Mouse (Mus musculus) intestine, embryonic 15.5 days (tissue): ENCODE data around the gene Tfip11. TPM values are rescaled to one million over a fixed set of nuclear protein-coding genes. Genes with fewer than 3 reads are reported as not detected.
"Not testable (repeated sequence)": the region's sequence is repeated elsewhere in the genome, so short reads cannot be mapped to it uniquely, and the experiment has no call there.

Experiments
- ATAC-seq: fragments of 200-750 bp; cut with Nextera tagmentation; 2 replicates; pipeline ENCODE4 v1.8.0; 2017; ENCODE audit warnings: moderate TSS enrichment, moderate library complexity
- H3K27ac ChIP-seq: fragments of 300-500 bp; sonication (generic); 2 replicates; pipeline ENCODE4 v1.5.1; 2015; ENCODE audit warnings: mild to moderate bottlenecking, inconsistent platforms
- H3K27me3 ChIP-seq: fragments of 300-500 bp; sonication (generic); replicated peaks from 2 replicates; pipeline ENCODE4 v1.6.1; 2015; ENCODE audit warnings: inconsistent platforms
- H3K36me3 ChIP-seq: fragments of 300-500 bp; sonication (generic); 2 replicates; pipeline ENCODE4 v1.6.1; 2015; ENCODE audit warnings: inconsistent platforms
- H3K4me1 ChIP-seq: fragments of 300-500 bp; sonication (generic); replicated peaks from 2 replicates; pipeline ENCODE4 v1.6.1; 2015; ENCODE audit warnings: inconsistent platforms
- H3K4me2 ChIP-seq: fragments of 300-500 bp; sonication (generic); replicated peaks from 2 replicates; pipeline ENCODE4 v1.6.1; 2015; ENCODE audit warnings: mild to moderate bottlenecking, inconsistent platforms
- H3K4me3 ChIP-seq: fragments of 300-500 bp; sonication (generic); replicated peaks from 2 replicates; pipeline ENCODE4 v1.5.1; 2015; ENCODE audit warnings: inconsistent platforms
- H3K9ac ChIP-seq: fragments of 300-500 bp; sonication (generic); 2 replicates; pipeline ENCODE4 v1.6.1; 2015; ENCODE audit warnings: inconsistent platforms
- H3K9me3 ChIP-seq: fragments of 300-500 bp; sonication (generic); 2 replicates; pipeline ENCODE4 v1.6.1; 2016; ENCODE audit warnings: inconsistent platforms
- WGBS: fragments of 180-500 bp; shearing (Covaris S2); methylation state at CpG from one replicate; pipeline ENCODE4 v1.1.7; 2015; 5-methylcytosine and 5-hydroxymethylcytosine counted together
- polyA plus RNA-seq: library from polyadenylated mRNA; unstranded; fragments of >200 nt; fragmentation: Nextera tagmentation; extraction: Ambion mirVana; gene quantifications from 2 replicates; pipeline ENCODE4 v1.2.1, GENCODE M21; 2015

Tfip11 gene
- polyA plus RNA-seq, 1 experiment from 2014 or later = 25.5 TPM

DNA sequence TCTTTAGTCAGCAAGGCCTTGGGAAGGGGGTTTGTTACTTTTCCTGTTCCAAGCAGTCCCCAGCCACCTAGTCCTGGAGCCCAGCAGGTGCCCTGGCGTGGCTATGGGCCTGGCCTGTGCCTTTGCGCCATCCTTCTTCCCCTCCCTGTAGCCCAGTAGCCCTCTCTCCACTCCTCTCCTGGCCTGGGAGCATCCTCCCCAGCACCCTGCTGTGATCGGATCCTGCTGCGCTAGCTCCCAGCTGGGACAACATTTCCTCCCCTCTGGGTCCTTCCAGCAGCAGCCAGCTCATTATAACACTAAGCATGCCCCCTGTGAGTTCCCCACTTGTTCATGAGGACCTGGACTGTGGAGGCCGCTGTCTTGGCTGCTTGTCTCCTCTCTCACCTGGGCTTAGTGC, 20.3 kb upstream of the Tfip11 start:
- 88% methylated on average over 5 of the region's 5 CpGs for WGBS

DNA sequence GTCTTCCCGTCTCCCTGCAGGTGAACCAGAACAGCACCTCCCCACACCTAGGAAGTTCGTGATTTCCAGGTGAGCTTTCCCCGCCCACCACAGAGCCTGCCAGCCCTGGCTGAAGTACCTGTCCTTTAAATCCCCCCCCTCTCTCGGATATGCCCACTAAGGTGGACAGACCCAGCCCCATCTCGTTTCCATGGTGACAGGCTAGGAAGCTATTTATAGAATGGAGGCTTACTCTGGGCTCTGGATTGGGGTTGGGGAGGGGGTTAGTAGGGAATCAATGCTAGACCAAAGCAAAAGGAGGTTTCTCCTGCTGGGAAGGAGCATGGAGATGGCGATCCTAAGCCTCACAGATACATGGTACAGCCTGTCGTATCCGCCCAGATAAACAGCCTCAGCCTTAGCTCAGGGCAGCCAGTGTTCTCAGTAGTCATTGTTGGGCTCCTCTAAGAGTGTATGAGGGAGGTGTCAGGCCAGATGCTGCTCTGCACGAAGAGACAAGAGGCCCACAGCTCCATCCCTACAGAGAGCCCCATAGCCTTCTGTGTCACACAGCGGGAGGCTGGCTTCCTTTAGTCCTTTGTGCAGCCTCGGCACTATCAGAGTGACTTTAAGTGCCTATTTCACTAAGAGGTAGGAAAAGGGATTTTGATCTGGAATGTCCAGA, 12.8 kb upstream of the Tfip11 start:
- Histone ChIP-seq H3K27me3 (no peaks in the 10 kb centered on the region), H3K27ac (no peak overlapping the region), H3K4me2 (no peak overlapping the region), H3K36me3 (peaks cover 9% of the 10 kb centered on the region; the same call in 1 of the 2 replicates), H3K4me1 (no peaks in the 10 kb centered on the region), H3K9ac (no peak overlapping the region), H3K9me3 (no peaks in the 10 kb centered on the region), H3K4me3 (no peak overlapping the region)
- no peak for ATAC-seq
- WGBS = 76% methylated on average over 11 of the region's 11 CpGs

More for the DNA sequence above, 20.3 kb upstream of the Tfip11 start:
- Histone ChIP-seq H3K4me1 (peaks cover 11% of the 10 kb centered on the region; the same call in 1 of the 2 replicates), H3K9ac (no peak overlapping the region), H3K4me2 (no peak overlapping the region), H3K4me3 (no peak overlapping the region), H3K9me3 (no peaks in the 10 kb centered on the region), H3K27me3 (no peaks in the 10 kb centered on the region), H3K27ac (no peak overlapping the region), H3K36me3 (peaks cover 11% of the 10 kb centered on the region)
- no peak for ATAC-seq

DNA sequence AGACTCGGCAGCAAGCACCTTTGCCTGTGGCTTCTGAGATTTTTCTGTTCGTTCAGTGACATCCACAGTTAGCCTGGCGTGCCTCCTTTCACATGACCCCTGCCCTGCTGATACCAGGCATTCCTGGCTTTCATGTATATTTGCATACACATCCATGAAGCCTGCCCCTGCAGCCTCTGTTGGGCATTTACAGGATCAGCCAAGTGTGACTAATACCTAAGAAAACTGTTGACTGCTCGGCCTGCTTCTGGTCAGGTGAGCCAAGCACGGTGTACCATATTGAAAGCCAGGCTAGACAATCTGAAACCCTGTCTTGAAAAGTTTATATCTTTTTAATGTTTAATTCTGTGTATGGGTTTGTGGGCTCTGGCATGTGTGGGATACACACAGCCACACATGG, 9.7 kb upstream of the Tfip11 start:
- Histone ChIP-seq H3K4me1 (no peaks in the 10 kb centered on the region), H3K4me2 (no peak overlapping the region), H3K9ac (no peak overlapping the region), H3K36me3 (0 out of 2 replicates have a peak, but pooled peaks cover 3% of the 10 kb centered on the region), H3K27ac (no peak overlapping the region), H3K9me3 (no peaks in the 10 kb centered on the region), H3K4me3 (no peak overlapping the region), H3K27me3 (no peaks in the 10 kb centered on the region)
- whole genome bisulfite sequencing = 84% methylated on average over 5 of the region's 5 CpGs
- no peak for ATAC-seq

DNA sequence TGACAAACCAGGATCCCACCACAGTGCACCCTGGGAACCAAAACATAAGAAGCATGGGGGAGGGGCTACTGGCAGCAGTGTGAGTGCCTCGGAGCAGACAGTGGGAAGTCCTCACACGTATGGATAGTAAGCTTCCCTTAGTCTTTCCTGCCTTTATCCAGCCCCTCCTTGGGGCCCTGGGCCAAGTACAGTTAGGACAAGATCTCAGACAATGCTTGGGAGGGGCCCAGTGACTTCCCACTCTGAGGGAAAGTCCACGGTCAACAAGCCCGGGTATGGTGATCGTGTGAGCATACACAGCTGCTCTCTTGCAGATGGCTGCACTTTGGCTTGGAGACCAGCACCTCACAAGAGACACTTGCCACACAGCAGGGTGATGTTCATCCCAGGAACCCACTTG, 8.8 kb upstream of the Tfip11 start:
- 47% methylated on average over 5 of the region's 5 CpGs for WGBS
- Histone ChIP-seq H3K9ac (no peak overlapping the region), H3K9me3 (no peaks in the 10 kb centered on the region), H3K4me3 (no peak overlapping the region), H3K4me2 (no peak overlapping the region), H3K4me1 (no peaks in the 10 kb centered on the region), H3K27me3 (no peaks in the 10 kb centered on the region), H3K27ac (no peak overlapping the region), H3K36me3 (0 out of 2 replicates have a peak, but pooled peaks cover 3% of the 10 kb centered on the region)
- ATAC-seq = no peak

DNA sequence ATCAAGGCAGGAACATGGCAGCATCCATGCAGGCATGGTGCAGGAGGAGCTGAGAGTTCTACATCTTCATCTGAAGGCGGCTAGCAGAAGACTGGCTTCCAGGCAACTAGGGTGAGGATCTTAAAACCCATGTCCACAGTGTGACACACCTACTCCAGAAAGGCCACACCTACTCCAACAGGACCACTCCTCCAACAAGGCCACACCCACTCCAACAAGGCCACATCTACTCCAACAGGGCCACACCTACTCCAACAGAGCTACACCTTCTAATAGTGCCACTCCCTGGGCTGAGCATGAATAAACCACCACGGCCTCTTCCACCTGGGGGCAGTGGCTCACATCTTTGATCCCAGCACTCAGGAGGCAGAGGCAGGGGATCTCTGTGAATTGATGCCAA, 6.8 kb upstream of the Tfip11 start:
- H3K9me3 ChIP-seq, H3K36me3 ChIP-seq, H3K4me3 ChIP-seq, H3K27me3 ChIP-seq, H3K4me2 ChIP-seq, H3K9ac ChIP-seq, H3K4me1 ChIP-seq, H3K27ac ChIP-seq: not testable (repeated sequence)
- ATAC-seq = peak; percentile 71
- 60% methylated on average over 2 of the region's 2 CpGs for WGBS

DNA sequence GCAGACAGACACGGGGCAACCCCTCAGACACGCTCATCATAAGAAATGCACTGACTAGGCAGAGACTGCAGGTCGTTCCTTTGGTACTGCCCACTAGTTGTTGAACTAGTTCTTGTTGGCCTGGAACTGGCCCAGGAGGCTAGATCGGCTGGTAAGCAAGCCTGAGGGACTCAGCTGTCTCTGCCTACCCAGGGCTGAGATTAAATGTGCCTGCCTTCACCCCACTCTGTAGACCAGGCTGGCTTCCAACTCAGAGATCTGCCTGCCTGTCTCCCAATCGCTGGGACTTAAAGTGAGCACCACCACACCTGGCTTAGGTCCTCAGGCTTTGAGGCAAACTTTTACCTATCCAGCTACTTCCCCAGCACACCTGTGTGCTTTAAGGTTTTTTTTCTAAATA, 5.8 kb upstream of the Tfip11 start:
- Histone ChIP-seq H3K4me1 (0 out of 2 replicates have a peak, but pooled peaks cover 3% of the 10 kb centered on the region), H3K36me3 (0 out of 2 replicates have a peak, but pooled peaks cover 3% of the 10 kb centered on the region), H3K4me2 (no peak overlapping the region), H3K27ac (no peak overlapping the region), H3K9ac (no peak overlapping the region), H3K9me3 (no peaks in the 10 kb centered on the region), H3K4me3 (no peak overlapping the region), H3K27me3 (no peaks in the 10 kb centered on the region)
- WGBS = 81% methylated on average over 5 of the region's 5 CpGs
- no peak for ATAC-seq

DNA sequence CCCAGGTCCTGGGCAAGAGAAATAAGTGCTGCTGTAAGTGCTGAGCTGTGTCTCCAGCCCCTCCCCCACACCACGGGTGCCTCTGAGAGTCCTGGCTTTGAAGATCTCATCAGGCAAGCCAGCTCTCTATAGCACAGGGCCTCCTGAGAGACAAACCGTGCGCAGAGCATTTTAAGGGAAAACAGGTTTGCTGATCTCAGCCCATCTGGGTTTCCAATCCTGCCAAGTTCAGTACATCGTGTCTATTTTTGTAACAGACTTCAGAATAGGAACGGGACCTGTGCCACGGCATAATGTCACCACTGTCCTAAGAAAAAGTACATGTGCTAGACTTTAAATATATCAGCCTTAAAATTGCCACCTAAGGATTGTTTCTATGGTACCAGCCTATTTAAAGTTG, 5.2 kb upstream of the Tfip11 start:
- H3K9me3 ChIP-seq = no peaks in the 10 kb centered on the region
- H3K4me1 ChIP-seq = 0 out of 2 replicates have a peak, but pooled peaks cover 5% of the 10 kb centered on the region
- no peaks in the 10 kb centered on the region for H3K27me3 ChIP-seq
- 73% methylated on average over 6 of the region's 6 CpGs for WGBS
- no peak for ATAC-seq
- no peak overlapping the region for H3K27ac ChIP-seq
- H3K9ac ChIP-seq = no peak overlapping the region
- no peaks in the 10 kb centered on the region for H3K36me3 ChIP-seq
- H3K4me2 ChIP-seq = no peak overlapping the region
- H3K4me3 ChIP-seq = no peak overlapping the region

DNA sequence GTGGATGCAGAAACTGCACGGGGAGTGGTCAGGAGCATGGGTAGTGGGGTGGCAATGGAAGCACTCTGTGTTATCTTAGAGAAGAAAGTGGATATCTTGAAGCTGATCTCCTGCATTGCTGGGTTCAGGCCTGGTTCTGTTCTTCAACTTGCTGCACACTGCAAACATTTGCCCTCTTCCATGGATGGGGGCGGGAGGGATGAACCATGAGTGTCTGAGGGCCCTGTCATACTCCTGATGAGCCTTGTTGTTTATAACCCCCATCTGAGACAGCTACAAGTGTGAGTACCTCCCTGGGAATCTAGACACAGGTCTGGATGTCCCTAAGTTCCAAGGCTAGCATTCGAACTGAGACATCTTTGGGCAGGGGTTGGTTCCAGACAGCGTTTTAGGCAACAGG, 4.8 kb upstream of the Tfip11 start:
- Histone ChIP-seq H3K9ac (no peak overlapping the region), H3K4me3 (no peak overlapping the region), H3K4me2 (no peak overlapping the region), H3K27me3 (no peaks in the 10 kb centered on the region), H3K36me3 (no peaks in the 10 kb centered on the region), H3K27ac (no peak overlapping the region), H3K9me3 (no peaks in the 10 kb centered on the region), H3K4me1 (0 out of 2 replicates have a peak, but pooled peaks cover 5% of the 10 kb centered on the region)
- ATAC-seq = no peak
- WGBS = 75% methylated on average over 4 of the region's 4 CpGs

DNA sequence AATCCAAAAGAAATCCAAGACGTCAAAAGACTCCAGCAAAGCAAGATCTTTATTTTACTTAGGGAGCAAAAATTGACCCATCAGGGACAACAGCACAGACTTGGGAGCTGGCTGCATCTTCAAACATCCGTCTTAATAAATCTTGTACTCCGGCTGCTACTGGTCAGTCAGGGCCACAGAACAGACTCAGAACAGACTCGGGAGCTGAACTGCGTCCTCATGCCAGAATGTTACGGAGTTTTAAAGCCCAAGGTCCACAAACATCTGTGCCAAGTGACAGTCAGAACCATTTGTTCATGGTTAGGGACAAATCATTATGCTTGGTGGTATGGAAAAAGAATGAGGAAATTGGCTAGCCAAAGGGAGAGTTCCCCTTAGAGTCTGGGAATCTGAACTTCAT, 2.9 kb upstream of the Tfip11 start:
- Histone ChIP-seq H3K27ac (no peak overlapping the region), H3K36me3 (0 out of 2 replicates have a peak, but pooled peaks cover 5% of the 10 kb centered on the region), H3K27me3 (no peaks in the 10 kb centered on the region), H3K4me2 (no peak overlapping the region), H3K4me1 (peaks cover 10% of the 10 kb centered on the region), H3K9ac (no peak overlapping the region), H3K9me3 (no peaks in the 10 kb centered on the region), H3K4me3 (no peak overlapping the region)
- ATAC-seq = no peak
- 87% methylated on average over 6 of the region's 6 CpGs for WGBS

DNA sequence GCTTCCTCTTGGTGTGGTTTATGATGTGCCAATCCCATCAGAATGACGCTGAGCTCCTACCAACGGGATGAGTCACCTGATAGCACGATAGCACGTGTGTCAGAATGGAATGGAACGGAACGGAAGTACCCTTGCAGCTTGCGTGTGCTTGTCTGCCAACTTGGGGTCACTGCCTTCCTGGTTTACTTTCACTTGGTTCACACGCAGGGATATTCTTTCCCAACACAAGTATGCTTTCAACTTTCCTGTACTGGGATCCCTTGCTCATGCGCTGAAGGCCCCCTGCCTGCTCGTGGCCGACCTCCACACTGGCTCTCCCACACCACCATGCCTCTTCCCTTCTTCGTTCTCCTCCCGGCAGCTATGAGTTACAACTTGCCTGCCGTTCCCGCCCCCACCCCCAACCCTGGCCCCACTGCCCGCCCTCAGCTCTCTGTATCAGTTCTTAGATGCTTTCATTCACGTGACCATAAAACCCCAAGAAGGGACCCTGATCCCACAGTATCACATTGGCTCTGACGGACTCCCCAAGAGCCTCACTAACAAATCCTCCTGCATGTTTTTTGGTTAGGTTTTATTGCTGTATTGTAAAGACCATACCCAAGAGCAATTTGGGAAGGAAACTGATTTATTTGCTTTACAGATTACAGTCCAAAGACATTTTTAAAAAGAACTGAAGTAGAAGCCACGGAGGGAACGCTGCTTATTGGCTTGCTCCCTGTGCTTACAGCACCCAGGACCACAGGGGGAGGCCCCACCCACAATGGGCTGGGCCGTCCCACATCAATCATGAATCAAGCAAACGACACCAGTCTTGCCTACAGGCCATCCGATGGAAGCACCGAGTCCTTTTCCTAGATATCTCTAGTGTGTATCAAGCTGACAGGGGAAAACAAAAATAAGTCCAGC, 1.3 kb upstream of the Tfip11 start:
- 12% methylated on average over 24 of the region's 24 CpGs for WGBS
- peak overlapping the region; percentile 92 for H3K4me3 ChIP-seq
- ATAC-seq = peak; percentile 81
- no peak overlapping the region for H3K9ac ChIP-seq
- H3K27me3 ChIP-seq = no peaks in the 10 kb centered on the region
- H3K36me3 ChIP-seq = peaks cover 10% of the 10 kb centered on the region
- H3K4me1 ChIP-seq = peaks cover 10% of the 10 kb centered on the region
- H3K9me3 ChIP-seq = no peaks in the 10 kb centered on the region
- H3K4me2 ChIP-seq = peak overlapping the region; percentile 60
- H3K27ac ChIP-seq = peak overlapping the region; percentile 83

DNA sequence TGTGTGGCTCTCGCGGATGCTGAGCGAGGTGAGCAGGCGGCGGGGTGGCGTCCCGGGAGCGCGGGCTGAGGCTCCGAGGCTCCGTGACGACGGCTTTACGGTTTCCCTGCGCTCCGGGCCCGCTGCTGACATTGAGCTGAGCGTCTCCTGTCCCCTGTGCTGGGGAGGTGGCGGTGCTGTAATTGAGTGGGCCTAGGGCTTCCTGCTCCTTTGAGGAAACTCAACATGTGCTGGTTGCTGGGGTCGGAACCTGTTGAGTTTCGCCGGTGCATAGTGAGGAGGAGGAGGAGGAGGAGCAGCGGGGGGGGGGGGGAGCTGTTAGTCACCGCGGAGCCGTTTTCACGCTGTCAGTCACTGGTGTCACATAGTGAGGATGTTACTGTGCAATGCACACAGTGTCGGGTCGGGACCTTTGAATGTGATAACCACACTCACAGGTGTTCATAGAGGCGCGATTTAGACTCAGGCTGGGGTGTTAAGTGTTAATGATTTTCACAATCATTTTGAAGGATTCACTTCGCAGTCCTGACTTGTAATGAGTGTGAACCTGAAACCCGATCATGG, 370 bp downstream of the Tfip11 start:
- peak; percentile 39 for ATAC-seq
- peak overlapping the region; percentile 60 for H3K4me2 ChIP-seq
- H3K9me3 ChIP-seq = no peaks in the 10 kb centered on the region
- WGBS = 1% methylated on average over 33 of the region's 33 CpGs
- peaks cover 23% of the 10 kb centered on the region for H3K36me3 ChIP-seq
- H3K27ac ChIP-seq = no peak overlapping the region
- H3K27me3 ChIP-seq = no peaks in the 10 kb centered on the region
- H3K9ac ChIP-seq = peak overlapping the region; percentile 75
- H3K4me3 ChIP-seq = peak overlapping the region; percentile 92
- H3K4me1 ChIP-seq = peaks cover 10% of the 10 kb centered on the region

DNA sequence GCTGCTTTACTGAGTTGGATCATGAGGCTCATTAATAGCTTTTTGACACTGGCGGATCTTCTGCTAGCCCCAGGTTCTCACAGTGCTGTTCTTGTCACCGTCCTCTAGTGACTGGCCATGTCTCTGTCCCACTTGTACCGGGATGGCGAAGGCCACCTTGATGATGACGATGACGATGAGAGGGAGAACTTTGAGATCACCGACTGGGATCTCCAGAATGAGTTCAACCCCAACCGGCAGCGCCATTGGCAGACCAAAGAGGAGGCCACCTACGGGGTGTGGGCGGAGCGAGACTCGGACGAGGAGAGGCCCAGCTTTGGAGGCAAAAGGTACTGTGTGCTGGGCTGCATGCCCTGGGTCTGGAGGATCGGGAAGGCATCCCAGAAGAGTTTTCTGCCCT, 1.7 kb downstream of the Tfip11 start:
- ATAC-seq = no peak
- no peak overlapping the region for H3K4me2 ChIP-seq
- H3K4me1 ChIP-seq = peaks cover 10% of the 10 kb centered on the region
- H3K36me3 ChIP-seq = peaks cover 35% of the 10 kb centered on the region
- H3K9me3 ChIP-seq = no peaks in the 10 kb centered on the region
- no peak overlapping the region for H3K9ac ChIP-seq
- H3K27ac ChIP-seq = no peak overlapping the region
- H3K27me3 ChIP-seq = no peaks in the 10 kb centered on the region
- 91% methylated on average over 15 of the region's 15 CpGs for WGBS
- no peak overlapping the region for H3K4me3 ChIP-seq
